Mouse (Mus musculus): ENCODE measurements around the gene Kcnh6.

Gene Kcnh6

DNA sequence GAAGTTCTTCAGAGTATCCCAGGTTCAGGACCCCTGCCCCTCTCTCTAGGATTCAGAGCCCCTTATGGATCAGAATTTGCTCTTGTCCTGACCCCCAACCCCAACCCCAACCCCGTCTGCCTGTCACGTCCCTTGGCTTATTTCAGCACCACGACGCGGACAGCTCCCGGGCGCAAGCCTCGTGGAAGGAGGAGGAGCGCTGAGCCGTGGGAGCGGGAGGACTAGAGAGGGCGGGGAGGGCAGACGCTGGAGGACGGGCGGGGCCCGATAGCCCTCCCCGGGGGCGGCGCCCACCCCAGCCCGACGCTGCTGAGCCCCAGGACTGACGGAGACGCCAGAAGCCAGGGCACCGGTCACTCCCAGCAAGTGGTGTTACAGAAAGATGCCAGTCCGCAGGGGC is at the start of gene Kcnh6:
Kcnh6 (plus strand) TSS at position 304 of the 400 bp plus-strand sequence.
- DNase-seq (ENCODE audit: low spot score in 2 of 2), result peak; percentile 30 to 58

DNA sequence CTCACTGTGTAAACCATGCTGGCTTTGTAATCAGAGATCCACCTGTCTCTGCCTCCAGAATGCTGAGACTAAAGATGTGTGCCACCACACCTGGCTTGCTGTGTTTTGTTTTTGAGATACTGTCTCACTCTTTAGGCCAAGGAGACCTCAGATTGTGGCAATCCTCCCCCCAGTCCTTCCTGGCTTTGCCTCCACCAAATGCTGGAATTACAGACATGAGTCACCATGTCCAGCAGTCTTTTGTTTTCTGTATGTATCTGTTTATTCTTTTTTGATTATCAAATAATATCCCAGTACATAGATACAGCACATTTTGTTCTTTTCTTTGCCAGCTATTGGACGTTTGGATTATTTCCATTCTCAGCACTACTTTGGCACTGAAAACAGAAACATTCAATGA is 49.4 kb upstream of the Kcnh6 start:
- no peak for DNase-seq (ENCODE audit: low spot score in 2 of 2)

DNA sequence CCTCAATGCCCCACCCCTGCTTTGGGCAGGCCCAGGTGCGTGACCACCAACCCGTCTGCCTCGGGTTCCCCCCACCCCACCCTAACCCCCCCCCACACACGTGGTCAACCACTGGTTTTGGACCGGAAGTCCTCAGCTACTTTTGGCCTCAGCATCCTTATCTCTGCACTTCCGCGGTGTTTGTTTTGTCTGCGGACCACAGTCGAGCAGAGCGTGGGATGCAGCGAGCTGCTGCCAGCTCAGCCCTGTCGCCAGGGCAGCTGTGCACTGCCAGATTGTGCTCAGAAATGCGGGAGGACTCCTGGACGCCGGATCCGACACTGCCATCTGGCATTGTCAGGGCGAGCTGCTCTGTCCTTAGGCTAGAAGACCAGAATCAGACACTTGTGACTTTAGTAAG is 48.6 kb upstream of the Kcnh6 start:
- DNase-seq (ENCODE audit: low spot score in 2 of 2), result no peak

DNA sequence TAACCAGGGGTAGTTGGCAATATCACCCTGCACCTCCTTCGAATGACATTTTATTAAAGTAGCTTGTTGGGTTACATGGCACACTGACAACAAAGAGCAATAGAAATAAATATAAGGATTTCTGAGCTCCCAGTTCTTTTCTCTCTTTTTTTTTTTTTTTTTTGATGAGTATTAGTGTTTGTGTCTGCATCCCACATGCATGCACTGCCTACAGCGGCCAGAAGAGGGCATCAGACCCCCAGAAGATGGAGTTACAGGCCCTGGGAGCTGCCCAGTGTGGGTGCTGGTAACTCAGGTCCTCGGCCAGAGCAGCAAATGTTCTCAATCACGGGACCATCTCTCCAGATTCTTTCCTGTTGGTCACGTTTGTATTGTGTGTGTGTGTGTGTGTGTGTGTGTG is 43.2 kb upstream of the Kcnh6 start:
- no peak for DNase-seq (ENCODE audit: low spot score in 2 of 2)

DNA sequence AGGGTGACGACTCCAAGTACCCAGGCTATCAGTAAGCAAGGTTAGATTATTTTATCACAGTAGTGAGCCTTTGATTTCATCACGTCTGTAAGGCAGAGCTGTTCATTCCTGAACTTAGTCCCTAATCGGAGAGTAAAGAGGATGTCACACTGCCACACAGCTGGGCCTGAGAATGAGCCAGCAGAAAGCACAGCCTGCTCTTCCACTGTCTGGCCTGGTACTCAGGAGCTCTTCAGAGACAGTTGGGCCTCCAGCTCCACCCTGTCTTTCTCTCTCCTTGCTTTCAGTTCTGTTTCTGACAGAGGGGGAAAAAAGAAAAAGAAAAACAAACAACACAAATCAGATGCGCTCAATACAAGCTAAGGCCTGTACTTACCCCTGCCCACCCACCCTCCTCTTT is 41.6 kb upstream of the Kcnh6 start:
- no peak for DNase-seq (ENCODE audit: low spot score in 2 of 2)

DNA sequence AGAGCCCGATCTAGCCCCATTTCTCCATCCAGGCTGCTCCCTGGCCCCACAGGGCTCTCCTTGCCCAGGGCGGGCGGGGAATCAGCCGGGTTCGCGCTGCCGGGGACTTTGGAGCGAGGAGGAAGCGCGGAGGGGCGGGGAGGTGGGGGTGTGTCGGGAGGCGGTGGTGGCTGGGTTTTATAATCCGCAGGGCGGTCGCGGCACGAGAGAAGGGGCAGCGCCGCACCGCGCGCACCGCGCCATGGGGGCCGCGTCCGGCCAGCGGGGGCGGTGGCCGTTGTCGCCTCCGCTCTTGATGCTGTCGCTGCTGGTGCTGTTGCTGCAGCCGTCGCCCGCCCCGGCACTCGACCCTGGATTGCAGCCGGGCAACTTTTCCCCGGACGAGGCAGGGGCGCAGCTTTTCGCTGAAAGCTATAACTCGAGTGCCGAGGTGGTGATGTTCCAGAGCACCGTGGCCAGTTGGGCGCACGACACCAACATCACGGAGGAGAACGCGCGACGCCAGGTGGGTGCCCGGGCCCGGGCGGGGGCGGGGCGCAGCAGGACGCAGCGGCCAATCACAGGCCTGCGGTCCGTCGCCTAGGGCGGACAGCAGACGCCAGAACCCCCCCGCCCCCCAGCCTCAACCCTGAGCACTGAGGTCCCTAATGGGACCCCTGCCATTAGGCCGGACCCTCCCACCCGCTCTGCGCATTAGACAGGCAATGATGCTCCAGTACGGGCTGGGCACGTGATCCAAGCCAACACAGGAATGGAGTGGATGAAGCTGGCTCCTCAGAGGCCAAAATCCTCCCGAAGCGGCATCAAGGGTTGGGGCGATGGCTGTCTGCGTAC is 40.0 kb upstream of the Kcnh6 start, which contains the start of gene Ace:
Ace (plus strand) TSS at position 205 of the 834 bp plus-strand sequence.
- DNase-seq (ENCODE audit: low spot score in 2 of 2), result no peak

DNA sequence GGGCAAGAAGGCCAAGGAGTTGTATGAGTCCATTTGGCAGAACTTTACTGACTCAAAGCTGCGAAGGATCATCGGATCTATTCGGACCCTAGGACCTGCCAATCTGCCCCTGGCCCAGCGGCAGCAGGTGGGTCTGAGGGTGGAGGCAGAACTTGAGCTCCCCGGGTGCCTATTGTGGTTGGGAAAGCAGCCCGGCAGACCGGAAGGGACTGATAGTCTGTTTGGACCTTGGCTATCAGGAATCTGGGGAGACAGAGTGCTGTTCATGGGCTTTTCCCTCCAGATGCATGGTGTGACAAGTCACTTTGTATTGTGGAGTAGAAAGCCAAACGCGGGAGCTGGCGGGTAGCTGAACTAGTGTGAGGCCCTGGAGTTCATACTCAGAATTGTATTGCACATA is 39.0 kb upstream of the Kcnh6 start:
- no peak for DNase-seq (ENCODE audit: low spot score in 2 of 2)

DNA sequence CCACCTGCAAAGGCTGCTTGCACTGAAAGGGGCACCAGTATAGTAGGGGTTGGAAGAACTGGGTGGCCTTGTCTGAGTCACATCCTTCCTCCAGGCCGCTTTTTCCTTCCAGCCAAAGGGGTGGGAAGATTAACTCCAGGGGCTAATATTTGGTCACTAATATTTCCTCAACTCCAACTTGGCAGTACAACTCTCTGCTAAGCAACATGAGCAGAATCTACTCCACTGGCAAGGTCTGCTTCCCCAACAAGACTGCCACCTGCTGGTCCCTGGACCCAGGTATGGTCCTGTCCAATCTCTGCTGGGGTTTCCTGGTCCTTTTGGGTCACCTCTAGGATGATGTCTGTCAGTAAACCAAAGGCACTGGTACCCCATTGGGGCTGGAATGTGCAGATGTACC is 38.4 kb upstream of the Kcnh6 start:
- no peak for DNase-seq (ENCODE audit: low spot score in 2 of 2)

DNA sequence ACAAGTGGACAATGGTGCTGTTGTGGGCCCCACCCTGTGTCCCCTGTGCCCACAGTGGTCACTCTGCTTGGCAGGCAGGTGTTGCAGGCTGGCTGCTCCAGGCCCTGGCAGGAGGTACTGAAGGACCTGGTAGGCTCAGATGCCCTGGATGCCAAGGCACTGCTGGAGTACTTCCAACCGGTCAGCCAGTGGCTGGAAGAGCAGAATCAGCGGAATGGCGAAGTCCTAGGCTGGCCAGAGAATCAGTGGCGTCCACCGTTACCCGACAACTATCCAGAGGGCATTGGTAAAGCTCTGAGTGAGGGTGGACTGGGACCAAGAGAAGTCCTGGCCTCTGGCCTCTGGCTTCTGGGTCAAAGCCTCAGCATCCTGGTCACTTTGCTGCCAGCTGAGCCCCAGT is 33.3 kb upstream of the Kcnh6 start:
- DNase-seq (ENCODE audit: low spot score in 2 of 2), result no peak

DNA sequence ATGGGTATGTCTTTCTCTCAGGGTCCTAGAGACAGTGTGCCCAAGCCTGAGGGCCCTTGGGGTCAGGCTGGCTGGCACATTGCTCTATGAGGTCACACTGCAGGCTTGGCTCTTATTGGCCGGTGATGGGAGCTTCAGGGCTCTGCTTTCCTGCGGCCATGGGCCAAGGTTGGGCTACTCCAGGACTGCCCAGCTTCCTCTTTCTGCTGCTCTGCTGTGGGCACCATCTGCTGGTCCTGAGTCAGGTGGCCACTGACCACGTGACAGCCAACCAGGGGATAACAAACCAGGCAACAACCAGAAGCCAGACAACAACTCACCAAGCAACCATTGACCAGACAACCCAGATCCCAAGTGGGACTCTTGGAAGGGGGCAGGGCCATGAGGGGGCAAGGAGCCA is 32.9 kb upstream of the Kcnh6 start:
- no peak for DNase-seq (ENCODE audit: low spot score in 2 of 2)

DNA sequence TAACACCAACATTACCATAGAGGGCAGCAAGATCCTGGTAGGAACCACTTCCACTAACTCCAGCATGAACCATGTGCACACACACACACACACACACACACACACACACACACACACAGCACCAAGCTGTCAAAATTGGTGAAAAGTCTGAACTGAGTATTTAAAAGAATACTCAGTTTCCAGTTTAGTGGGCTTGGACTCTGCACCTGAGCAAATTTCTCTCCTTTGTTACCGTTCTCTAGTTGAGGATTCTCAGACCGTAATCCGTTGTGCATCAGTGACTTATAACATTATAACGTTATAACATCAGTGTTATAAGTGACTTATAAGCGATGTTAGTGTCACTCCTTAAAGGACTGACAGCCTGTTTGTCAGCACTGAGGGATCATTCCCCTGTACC is 32.3 kb upstream of the Kcnh6 start:
- no peak for DNase-seq (ENCODE audit: low spot score in 2 of 2)

DNA sequence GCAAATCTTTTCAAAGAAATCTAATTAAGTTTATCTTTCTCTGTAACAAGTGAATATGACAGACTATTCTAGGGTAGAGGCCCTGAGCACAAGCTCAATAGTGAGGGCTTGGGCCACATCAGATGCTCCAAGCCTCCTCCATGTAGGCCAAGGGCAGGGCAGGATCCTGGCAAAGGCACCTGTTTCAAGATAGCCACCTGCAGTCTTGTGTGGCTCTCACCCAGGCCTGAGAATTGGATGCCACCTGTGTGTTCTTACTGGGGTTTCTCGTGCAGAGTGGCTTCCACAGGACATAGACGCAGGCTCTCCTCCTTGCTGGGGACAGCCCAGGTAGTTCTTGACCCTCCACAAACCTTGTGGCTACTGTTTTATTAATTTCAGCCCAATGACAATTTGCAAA is 29.7 kb upstream of the Kcnh6 start:
- DNase-seq (ENCODE audit: low spot score in 2 of 2), result no peak

DNA sequence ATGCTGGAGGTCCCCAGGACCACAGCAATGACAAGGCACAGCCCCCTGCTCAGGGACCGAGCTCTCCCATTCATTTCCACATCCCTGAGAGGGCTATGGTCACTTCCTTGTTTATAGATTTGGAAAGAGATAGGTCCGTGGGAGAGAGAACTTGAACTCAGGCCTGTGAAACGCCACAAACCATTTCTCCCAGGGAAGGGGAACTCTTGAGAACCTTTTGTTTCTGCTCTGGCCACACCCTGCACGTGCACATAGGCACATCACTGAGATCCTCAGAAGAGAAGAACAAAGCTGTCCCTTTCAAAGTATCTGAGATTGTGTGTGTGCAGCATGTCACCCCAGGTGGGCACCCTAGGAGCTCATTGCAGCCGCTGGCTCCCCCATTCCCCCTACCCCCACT is 29.3 kb upstream of the Kcnh6 start:
- DNase-seq (ENCODE audit: low spot score in 2 of 2), result no peak

DNA sequence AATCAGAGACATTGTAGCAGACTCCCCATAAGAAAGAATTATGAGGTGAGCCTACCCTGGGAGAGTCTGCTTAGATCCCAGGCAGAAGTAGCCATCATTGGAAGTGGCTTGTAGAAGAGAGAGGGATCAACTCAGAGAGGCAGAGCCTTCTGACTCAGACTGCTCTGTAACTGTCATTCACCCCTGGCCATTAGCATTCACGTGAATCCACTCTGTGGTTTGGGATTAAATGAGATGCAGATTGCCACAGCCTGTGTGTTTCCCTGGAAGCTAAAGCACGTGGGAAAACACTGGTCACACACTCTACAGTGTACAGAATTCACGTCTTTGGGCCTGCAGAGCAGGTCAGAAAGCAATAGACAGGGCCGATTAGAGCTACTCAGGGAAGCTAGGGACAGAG is 23.5 kb upstream of the Kcnh6 start:
- no peak for DNase-seq (ENCODE audit: low spot score in 2 of 2)

DNA sequence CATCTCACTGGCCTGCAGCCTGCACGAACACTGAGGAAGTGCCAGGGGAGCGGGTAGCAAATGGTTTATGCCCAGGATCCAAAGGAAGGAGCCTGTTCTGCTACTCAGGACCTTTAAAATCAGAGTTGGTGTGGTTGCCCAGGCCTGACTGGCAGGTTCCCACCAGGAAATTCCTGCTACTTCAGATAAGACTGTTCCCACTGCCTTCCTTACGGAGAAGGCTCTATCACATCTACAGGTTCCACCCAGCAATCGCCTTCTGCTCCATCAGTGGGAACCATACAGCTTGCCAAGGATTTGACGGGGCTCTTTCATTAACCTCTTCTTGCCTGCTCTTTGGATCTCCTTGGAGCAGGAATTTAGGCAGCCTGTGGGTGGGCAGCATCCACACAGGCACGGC is 20.5 kb upstream of the Kcnh6 start:
- no peak for DNase-seq (ENCODE audit: low spot score in 2 of 2)

DNA sequence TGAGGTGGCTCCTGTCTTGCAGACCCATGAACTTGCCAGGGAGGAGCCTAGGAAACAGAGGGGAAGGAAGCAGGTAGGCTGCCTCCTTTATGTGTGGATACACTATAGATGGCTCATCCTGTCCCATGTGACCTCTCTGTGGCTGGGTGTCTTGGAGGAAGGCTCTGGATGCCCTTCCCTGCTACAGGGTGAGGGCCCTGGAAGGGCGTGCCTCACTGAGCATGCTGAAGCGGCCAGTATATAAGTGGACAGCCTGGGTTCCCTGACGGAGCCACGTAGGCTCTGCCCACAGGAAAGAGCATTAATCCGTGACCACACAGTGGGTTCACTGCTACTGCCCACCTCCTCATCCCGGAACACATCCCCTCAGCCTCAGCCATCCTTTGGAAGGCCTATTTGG is 18.5 kb upstream of the Kcnh6 start:
- no peak for DNase-seq (ENCODE audit: low spot score in 2 of 2)

DNA sequence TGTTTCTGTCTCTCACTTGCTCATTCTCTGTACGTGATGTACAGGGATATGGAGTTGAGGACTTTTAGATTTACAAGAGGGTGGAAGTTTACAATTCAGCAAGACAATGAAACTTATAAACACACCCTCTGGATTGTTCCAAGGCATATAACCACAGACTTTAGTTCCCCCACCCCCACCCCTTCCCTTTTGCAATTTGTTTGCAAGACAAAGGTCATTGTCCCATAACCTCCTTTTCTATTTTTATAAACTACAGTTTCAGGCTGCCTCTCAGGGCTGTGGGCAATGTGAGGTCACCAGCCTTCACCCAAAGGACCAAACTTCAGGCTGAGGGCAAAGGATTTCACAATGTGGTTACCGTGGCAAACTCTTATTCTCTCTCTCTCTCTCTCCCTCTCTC is 17.7 kb upstream of the Kcnh6 start:
- no peak for DNase-seq (ENCODE audit: low spot score in 2 of 2)

DNA sequence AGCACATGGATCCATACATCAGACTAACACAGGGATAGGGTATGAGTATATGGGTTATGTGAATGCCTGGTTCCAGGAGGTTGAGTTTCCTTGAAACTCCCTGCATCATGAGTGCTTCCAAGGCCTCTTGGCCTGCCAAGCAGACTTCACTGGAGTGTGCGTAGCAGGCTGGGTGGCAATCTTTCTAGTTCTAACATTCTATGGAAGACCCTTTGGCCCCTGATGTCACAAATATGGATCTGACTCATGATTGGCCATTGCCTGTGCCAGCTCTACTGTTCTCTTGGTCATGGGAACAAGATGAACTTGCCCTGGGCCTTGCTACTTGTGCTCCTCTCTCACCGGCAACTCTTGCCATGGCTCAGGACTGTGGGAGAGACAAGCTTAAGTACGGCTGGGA is 13.5 kb upstream of the Kcnh6 start, which contains the start of gene Ace3:
Ace3 (plus strand) TSS at position 301 of the 400 bp plus-strand sequence.
- DNase-seq (ENCODE audit: low spot score in 2 of 2), result no peak

DNA sequence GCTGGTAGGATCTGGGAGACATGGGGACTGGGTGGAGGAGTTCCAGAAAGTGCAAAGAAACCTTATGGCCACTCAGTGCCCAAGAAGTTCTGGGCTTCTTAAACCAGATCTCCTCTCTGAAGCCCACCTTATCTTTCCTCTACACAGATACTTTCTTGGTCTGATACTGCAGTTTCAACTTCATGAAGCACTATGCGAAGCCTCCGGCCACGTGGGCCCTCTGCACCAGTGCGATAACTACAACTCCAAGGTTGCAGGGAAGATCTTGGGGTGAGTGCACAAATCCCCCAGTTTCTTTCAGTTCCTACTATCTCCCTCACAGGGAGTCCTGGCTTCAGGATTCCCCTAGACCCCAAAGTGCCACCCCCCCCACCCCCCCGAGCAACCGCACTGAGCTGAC is 7.9 kb upstream of the Kcnh6 start:
- DNase-seq (ENCODE audit: low spot score in 2 of 2), result no peak

DNA sequence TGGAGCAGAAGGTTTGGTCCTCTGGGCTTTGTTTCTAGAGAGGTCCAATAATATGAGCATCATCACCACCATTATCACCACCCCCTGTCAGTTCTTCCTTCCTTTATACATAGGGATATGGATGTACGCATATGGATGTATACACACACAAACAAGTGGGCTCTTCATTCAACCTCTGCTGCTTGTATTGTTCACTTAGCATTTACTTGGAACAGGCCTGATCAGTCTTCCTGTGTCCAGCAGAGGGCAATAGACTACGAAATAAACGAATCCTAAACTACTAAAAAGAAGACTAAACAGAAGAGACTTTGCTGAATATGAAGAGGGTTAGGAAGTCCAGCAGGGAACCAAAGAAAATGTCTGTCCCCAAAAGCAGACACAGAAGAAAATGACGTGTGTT is 6.2 kb upstream of the Kcnh6 start:
- DNase-seq (ENCODE audit: low spot score in 2 of 2), result no peak

DNA sequence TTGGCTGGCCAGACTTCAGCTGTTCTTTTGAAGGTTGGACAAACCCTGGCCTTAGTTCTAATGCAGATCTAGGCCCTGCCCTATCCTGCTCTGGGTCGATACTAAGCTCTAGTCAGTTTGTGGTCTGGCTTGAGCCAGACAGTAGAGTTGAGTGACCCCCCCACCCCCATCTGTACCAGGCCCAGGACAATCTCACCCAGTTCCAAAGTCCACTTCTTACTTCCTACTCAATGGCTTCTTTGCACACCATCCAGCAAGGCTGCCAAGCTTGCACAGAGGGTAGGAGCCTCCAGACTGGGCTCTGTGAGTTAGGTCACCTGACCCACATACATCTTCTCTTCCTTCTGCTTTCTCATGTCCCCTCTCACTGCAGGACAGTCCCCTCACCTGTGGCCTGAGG is 3.3 kb upstream of the Kcnh6 start:
- DNase-seq (ENCODE audit: low spot score in 2 of 2), result no peak

DNA sequence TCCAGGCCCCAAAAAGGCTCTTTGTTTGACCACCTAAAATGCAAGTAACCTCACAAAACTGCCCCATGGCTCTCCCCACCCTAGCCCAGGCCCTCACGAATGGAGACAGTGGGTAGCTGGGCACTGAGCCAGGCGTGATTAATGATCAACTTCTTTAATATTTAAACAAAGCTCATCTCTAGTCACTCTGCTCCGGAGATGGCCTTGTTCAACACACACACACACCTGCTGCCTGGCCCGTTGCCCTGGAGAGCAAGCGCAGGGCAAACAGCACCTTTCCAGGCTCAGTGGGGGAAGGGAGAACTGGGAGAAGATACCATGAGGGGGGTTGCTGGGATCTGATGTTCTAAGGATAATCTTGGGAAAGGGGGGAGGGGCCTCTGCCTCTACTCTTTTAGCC is 2.0 kb upstream of the Kcnh6 start:
- no peak for DNase-seq (ENCODE audit: low spot score in 2 of 2)

DNA sequence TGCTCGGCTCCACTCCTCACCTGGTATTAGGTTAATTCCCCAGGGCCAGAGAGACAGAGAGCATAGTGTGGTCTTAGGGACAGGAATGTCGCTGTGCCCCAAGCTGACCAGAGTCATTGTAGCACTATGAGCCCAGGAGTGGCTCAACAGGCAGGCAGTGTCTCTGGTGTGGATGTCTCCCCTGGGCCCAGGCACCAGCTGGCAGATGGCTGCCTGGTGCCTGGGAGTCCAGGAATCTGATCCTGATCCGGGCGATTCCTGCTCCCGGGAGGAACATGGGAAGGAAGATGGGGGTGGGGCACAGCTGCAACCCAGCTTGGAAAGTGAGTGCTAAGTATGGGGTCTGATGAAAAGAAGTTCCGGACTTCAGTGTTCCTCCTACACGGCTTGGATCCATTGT is 4.8 kb downstream of the Kcnh6 start:
- no peak for DNase-seq (ENCODE audit: low spot score in 2 of 2)

Measured in spleen, postnatal 14 days (tissue).